Mouse (Mus musculus): ENCODE measurements around the gene Snca. TPM values are rescaled to one million over a fixed set of nuclear protein-coding genes. Genes with fewer than 3 reads are reported as not detected.
"Not testable (repeated sequence)": the region's sequence is repeated elsewhere in the genome, so short reads cannot be mapped to it uniquely, and the experiment has no call there.

Gene Snca
- total and polyA plus RNA-seq, 3 experiments = not detected

DNA sequence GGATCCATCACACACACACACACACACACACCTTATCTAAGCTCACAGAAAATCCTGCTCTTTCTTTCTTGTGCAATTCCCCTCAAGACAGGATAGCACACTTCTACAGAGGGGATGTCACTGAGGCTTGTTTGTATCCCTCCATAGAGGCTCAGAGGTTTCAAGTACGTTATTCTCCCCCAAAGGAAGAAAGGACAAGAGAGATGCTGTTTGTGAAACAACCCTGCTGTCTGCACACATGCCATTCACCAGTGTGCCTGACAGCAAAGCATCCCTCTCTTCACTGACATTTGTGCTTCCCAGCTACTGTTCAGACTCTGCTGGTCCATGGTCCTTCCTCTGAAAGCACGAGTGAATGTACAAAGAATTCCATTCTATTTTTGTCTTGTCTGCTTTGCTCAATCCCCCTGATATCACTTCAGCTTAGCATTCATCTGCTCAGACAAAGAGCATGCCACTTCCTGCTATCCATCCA, 119.6 kb downstream of the Snca start:
- no peak overlapping the region for H3K4me3 ChIP-seq (replicated peaks in 1 of 3; ENCODE audit: low read depth in 2 of 3, low read length in 2 of 3, poor library complexity in 1 of 3)
- H3K27me3 ChIP-seq (replicated peaks) = no peaks in the 10 kb centered on the region
- DNase-seq (ENCODE audit: extremely low read depth) = no peak
- no peaks in the 10 kb centered on the region for H3K4me1 ChIP-seq (ENCODE audit: control insufficient read depth in 1 of 2, insufficient read depth in 2 of 2)
- TF ChIP-seq NRF1 (IDR thresholded peaks at IDR 0.05; ENCODE audit: low read depth, low read length) = no peak
- TF ChIP-seq CTCF (conservative IDR thresholded peaks at IDR 0.05 in 1 of 2, IDR thresholded peaks at IDR 0.05 in 1 of 2; ENCODE audit: low read depth in 2 of 2, low read length in 2 of 2) = no peak
- no peak for TF ChIP-seq IRF4 (IDR thresholded peaks at IDR 0.05; ENCODE audit: low read depth, low read length)
- no peak for TF ChIP-seq POLR2AphosphoS2 (IDR thresholded peaks at IDR 0.05; ENCODE audit: low read depth, low read length)
- TF ChIP-seq UBTF (IDR thresholded peaks at IDR 0.05; ENCODE audit: low read depth, low read length) = no peak
- no peak for TF ChIP-seq TCF12 (IDR thresholded peaks at IDR 0.05; ENCODE audit: low read depth, low read length)
- no peak for TF ChIP-seq MXI1 (IDR thresholded peaks at IDR 0.05; ENCODE audit: low read depth, low read length)
- TF ChIP-seq BHLHE40 (IDR thresholded peaks at IDR 0.05; ENCODE audit: low read depth, low read length) = no peak
- TF ChIP-seq USF2 (conservative IDR thresholded peaks at IDR 0.05; ENCODE audit: low read depth, low read length) = no peak
- TF ChIP-seq TBP (conservative IDR thresholded peaks at IDR 0.05; ENCODE audit: low read depth, low read length) = no peak
- no peaks in the 10 kb centered on the region for H3K36me3 ChIP-seq (replicated peaks in 1 of 2; ENCODE audit: control insufficient read depth in 1 of 2, insufficient read depth in 1 of 2, low read length in 1 of 2)
- no peak overlapping the region for H3K4me2 ChIP-seq (ENCODE audit: insufficient read depth, low read depth, poor library complexity, severe bottlenecking)
- dilution Hi-C loops (cut with MboI; ENCODE audit: extremely low pct_ligation_motif_present, extremely low pct_unique_long_range_greater_than_20kb, low sequenced_read_pairs) (no loop called here), in situ Hi-C loops (cut with MboI; ENCODE audit: low pct_ligation_motif_present, low pct_unique_long_range_greater_than_20kb, low sequenced_read_pairs) (no loop called here)
- no peaks in the 10 kb centered on the region for H3K79me2 ChIP-seq (replicated peaks; ENCODE audit: control insufficient read depth, extremely low read depth, insufficient read depth, poor library complexity, severe bottlenecking)
- peaks cover 31% of the 10 kb centered on the region for H3K9me3 ChIP-seq (replicated peaks; ENCODE audit: low read length)
- H3K9ac ChIP-seq (ENCODE audit: insufficient read depth, low read depth) = no peak overlapping the region
- H3K27ac ChIP-seq (ENCODE audit: insufficient read depth, low read depth) = no peak overlapping the region

DNA sequence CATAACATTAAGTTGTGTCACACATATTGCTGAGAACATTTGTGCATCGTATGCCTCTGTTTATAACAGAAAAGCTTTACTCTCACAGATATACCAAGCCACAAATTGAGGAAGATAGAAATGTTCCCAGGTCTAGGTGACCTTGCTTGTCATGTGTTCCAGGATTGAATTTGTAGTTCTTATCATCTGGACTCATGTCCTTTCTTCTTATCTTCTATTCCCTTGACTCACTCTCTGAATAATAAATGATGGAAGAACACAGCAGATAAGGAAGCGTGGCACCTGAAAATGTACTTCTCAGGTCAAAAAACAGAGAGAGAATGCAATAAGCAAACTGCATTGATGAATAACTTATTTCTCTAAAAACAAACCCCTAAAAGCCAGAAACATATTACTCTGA, 131.6 kb downstream of the Snca start:
- in situ Hi-C loops (cut with MboI; ENCODE audit: low pct_ligation_motif_present, low pct_unique_long_range_greater_than_20kb, low sequenced_read_pairs) (no loop called here), dilution Hi-C loops (cut with MboI; ENCODE audit: extremely low pct_ligation_motif_present, extremely low pct_unique_long_range_greater_than_20kb, low sequenced_read_pairs) (no loop called here)
- DNase-seq (ENCODE audit: extremely low read depth) = no peak
- Histone ChIP-seq H3K4me2 (ENCODE audit: insufficient read depth, low read depth, poor library complexity, severe bottlenecking) (no peak overlapping the region), H3K9ac (ENCODE audit: insufficient read depth, low read depth) (no peak overlapping the region), H3K36me3 (replicated peaks in 1 of 2; ENCODE audit: control insufficient read depth in 1 of 2, insufficient read depth in 1 of 2, low read length in 1 of 2) (no peaks in the 10 kb centered on the region), H3K9me3 (replicated peaks; ENCODE audit: low read length) (peaks cover 17% of the 10 kb centered on the region), H3K4me3 (replicated peaks in 1 of 3; ENCODE audit: low read depth in 2 of 3, low read length in 2 of 3, poor library complexity in 1 of 3) (no peak overlapping the region), H3K79me2 (replicated peaks; ENCODE audit: control insufficient read depth, extremely low read depth, insufficient read depth, poor library complexity, severe bottlenecking) (no peaks in the 10 kb centered on the region), H3K27ac (ENCODE audit: insufficient read depth, low read depth) (no peak overlapping the region), H3K4me1 (ENCODE audit: control insufficient read depth in 1 of 2, insufficient read depth in 2 of 2) (no peaks in the 10 kb centered on the region), H3K27me3 (replicated peaks) (no peaks in the 10 kb centered on the region)
- TF ChIP-seq ZNF384 (IDR thresholded peaks at IDR 0.05; ENCODE audit: low read depth, low read length) (no peak), MAZ (IDR thresholded peaks at IDR 0.05; ENCODE audit: low read depth, low read length) (no peak), EP300 (IDR thresholded peaks at IDR 0.05; ENCODE audit: low read length) (no peak), ZKSCAN1 (IDR thresholded peaks at IDR 0.05; ENCODE audit: borderline replicate concordance, low read depth, low read length) (no peak), MYC (IDR thresholded peaks at IDR 0.05; ENCODE audit: low read depth, low read length) (no peak), POLR2AphosphoS2 (IDR thresholded peaks at IDR 0.05; ENCODE audit: low read depth, low read length) (no peak), USF1 (IDR thresholded peaks at IDR 0.05; ENCODE audit: low read depth, low read length) (no peak), SIN3A (IDR thresholded peaks at IDR 0.05; ENCODE audit: low read length) (no peak), ELF1 (IDR thresholded peaks at IDR 0.05; ENCODE audit: low read depth, low read length) (no peak), KAT2A (IDR thresholded peaks at IDR 0.05; ENCODE audit: insufficient replicate concordance, low read length) (no peak), RCOR1 (conservative IDR thresholded peaks at IDR 0.05; ENCODE audit: low read depth, low read length) (no peak), CTCF (conservative IDR thresholded peaks at IDR 0.05 in 1 of 2, IDR thresholded peaks at IDR 0.05 in 1 of 2; ENCODE audit: low read depth in 2 of 2, low read length in 2 of 2) (no peak), NRF1 (IDR thresholded peaks at IDR 0.05; ENCODE audit: low read depth, low read length) (no peak), ZC3H11A (IDR thresholded peaks at IDR 0.05; ENCODE audit: low read depth, low read length) (no peak), TCF12 (IDR thresholded peaks at IDR 0.05; ENCODE audit: low read depth, low read length) (no peak)

DNA sequence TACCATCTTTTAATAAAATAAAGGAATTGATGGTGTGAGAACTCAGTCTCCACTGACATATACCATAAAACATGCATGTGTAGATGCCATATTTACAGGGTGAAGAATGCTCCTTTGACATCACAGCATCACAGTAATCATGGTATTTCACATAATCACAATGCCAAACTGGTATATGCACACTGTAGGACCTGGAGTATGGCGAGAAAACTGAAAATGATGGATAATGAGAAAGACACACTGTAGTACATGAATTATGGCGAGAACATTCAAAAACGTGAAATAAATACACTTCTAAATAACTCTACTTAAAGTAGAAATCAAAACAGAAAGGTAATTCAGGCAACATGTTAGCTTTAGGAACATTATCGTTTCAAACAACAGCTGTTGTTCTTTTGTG, 142.6 kb downstream of the Snca start:
- dilution Hi-C loops (cut with MboI; ENCODE audit: extremely low pct_ligation_motif_present, extremely low pct_unique_long_range_greater_than_20kb, low sequenced_read_pairs); H3K9ac ChIP-seq (ENCODE audit: insufficient read depth, low read depth); H3K4me1 ChIP-seq (ENCODE audit: control insufficient read depth in 1 of 2, insufficient read depth in 2 of 2); H3K4me2 ChIP-seq (ENCODE audit: insufficient read depth, low read depth, poor library complexity, severe bottlenecking); H3K79me2 ChIP-seq (replicated peaks; ENCODE audit: control insufficient read depth, extremely low read depth, insufficient read depth, poor library complexity, severe bottlenecking); in situ Hi-C loops (cut with MboI; ENCODE audit: low pct_ligation_motif_present, low pct_unique_long_range_greater_than_20kb, low sequenced_read_pairs); H3K4me3 ChIP-seq (replicated peaks in 1 of 3; ENCODE audit: low read depth in 2 of 3, low read length in 2 of 3, poor library complexity in 1 of 3); H3K27me3 ChIP-seq (replicated peaks); H3K27ac ChIP-seq (ENCODE audit: insufficient read depth, low read depth); H3K36me3 ChIP-seq (replicated peaks in 1 of 2; ENCODE audit: control insufficient read depth in 1 of 2, insufficient read depth in 1 of 2, low read length in 1 of 2): not testable (repeated sequence)
- peaks cover 27% of the 10 kb centered on the region for H3K9me3 ChIP-seq (replicated peaks; ENCODE audit: low read length)
- DNase-seq (ENCODE audit: extremely low read depth) = peak; percentile 2

Measured in CH12.LX (cell line).